Mouse (Mus musculus): ENCODE measurements around the gene Isyna1. TPM values are rescaled to one million over a fixed set of nuclear protein-coding genes. Genes with fewer than 3 reads are reported as not detected.
A peak's percentile ranks its signal among the peaks of the same experiment; 100 is the strongest.

Isyna1 gene
- 89.7 and 101 TPM in 2 replicates for total RNA-seq (2021)
- long read RNA-seq, transcript Isyna1-206 (10 exons, 1,916 nt), result minor isoform, 10 of 205 reads
- long read RNA-seq, transcript Isyna1-201 (11 exons, 1,836 nt), result major isoform, 152 of 205 reads
- long read RNA-seq, transcript Isyna1-204 (10 exons, 1,914 nt), result minor isoform, 6 of 205 reads
- long read RNA-seq, partial matches to known transcripts, result 21 of 205 reads
- long read RNA-seq, other reads (novel, unspliced or antisense), result 16 of 205 reads

DNA sequence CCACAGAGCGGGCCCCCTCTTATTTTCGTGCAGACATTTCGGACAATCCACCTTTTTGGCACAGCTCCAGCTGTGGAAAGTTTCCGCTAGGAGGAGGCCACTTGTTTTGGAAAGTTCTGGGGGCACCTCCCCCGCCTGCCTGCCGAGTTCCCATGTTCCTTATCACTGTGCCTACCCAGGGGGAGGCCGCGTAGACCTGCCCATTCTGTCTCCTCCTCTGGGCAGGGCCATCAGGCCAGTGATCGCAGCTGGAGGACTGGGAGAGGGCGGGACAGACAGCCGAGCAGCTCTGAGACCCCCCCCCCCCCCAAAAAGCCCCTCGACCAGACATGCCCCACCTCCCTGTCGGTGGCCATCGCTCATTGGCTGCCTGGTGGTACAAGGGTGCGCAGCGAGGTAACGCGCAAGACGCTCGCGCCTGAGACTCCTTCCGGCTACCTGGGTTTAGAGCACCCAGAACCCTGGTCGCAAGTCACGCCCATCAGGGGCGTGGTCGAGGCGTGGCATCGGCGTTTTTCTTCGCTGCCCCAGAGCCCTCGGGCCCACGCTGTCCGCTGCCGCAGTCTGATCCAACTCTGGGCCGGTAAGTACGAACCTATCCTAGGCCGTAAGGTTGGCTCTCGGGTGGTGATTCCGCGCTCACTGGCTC lies at the start of gene Isyna1:
Isyna1 (plus strand) TSS at position 413 of the 649 bp plus-strand sequence.
- peak; percentile 90 for DNase-seq

DNA sequence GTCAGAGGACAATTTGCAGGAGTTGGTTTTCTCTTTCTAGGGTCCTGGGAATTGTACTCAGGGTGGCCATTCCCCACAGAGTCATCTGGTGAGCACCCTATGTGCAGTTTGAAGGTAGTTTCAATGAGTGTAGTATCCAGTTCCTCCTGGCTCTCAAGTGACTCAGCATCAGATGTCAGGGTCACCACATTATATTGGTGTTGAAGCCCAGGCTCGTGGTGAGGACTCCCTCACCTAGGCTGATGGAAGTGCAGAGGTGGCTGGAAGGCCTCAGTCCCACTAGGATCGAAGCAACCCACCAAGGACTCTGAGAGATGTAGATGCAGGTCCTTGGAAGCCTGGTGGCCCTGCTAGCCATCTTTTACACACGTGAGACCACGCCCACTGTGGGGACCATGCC lies 47.8 kb upstream of the Isyna1 start:
- DNase-seq, result no peak

DNA sequence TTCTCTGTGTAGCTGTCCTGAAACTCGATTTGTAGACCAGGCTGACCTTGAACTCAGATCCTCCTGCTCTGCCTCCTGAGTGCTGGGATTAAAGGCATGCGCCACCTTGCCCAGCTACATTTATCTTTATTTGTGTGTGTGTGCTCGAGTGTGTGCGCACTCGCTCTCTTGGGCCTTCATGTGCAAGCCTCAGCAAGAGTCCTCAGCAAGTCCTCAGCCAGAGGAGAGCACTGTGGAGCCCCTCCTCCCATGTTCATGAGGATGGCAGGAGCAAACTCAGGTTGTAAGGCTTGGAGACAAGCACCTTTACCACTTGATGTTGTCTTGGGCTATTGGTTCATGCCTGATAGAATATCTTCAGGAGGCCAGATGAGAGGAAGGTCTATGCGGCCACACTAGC lies 46.4 kb upstream of the Isyna1 start:
- no peak for DNase-seq

DNA sequence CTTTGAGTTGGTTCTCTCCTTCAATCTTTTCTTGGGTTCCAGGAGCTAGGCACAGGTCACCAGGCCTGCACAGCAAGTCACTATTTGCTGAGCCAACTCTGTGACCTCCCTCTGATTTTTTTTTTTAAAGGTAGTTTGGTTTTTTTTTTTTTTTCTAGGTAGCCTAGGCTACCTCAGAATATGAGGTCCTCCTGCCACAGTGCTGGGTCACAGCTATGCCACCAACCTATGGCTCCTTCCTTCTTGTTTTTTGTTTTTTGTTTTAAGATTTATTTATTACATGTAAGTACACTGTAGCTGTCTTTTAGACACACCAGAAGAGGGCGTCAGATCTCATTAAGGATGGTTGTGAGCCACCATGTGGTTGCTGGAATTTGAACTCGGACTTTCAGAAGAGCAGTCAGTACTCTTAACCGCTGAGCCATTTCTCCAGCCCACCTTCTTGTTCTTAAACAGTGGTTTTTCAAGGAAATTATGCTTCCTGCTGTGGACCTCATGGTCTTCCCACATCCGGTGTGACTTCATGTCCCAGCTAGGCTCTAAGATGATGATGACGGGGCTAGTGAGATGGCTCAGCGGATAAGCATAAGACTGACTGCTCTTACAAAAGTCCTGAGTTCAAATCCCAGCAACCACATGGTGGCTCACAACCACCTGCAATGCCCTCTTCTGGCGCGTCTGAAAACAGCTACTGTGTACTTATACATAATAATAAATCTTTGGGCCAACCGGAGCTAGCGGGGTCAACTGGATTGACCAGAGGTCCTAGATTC lies 44.6 kb upstream of the Isyna1 start:
- no peak for DNase-seq

DNA sequence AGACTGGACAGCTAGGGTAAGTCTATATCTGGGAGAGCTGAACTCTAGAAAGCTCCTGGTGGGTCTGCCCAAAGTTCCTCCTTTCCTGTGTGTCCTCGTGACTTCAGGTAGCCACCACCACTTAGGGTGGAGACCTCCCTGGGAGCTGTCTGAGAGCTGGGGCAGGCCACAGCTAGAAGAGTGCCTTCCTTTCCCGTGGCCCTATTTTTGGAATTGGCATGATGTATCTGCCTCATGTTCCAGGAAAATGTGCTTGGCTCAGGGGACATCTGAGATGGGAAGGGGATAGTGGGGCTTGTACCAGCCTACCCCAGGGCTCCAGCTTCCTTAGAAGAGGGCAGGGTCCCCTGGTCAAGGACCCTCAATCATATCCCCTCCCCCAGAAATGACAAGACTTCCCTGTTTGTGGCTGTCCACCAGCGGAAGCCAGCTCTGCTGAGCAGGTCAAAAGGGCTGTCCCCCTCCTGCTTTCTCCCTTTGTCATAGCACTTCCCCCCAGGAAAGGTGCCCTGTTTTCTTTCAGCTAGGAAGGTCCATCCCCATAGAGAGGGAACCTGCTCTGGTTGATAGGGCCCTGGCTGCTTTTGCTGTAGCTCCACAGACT lies 42.5 kb upstream of the Isyna1 start:
- DNase-seq, result no peak

DNA sequence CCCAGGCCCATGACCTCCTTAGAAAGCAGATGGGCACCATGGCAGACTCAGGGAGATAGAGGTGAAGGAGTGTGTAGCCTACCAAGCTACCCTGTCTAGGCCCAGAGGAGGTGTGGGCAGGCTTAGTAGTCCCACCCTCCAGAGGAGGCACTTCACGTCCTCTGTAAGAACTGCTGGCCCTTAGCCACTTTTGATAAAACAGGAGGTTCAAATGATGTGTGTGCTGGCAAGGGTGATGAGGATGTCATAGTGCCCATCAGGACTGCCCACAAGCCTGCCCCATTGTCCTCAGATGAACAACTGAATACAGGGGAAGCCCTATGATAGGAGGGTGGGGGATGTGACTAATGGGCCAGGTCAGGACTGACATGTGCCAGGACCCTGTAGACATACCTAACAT lies 41.3 kb upstream of the Isyna1 start:
- no peak for DNase-seq

DNA sequence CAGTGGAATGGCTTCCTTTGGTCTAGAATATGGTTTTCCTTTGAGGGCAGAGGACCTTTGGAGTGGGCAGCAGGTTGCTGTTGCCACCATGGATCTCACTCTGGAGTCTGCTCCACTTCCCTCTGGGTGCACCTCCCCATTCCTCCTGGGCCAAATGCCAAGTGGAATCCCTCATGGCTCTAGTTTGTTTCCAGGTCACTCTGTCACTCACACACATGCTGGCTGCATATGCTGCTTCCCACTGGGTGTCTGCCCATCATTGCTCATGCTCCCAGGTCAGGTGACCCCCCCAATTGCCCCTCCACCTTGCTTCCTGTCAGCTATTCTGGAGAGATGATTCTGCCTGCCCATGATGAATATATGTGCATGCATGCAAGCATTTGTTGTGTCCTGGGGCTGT lies 40.4 kb upstream of the Isyna1 start:
- peak; percentile 69 for DNase-seq

DNA sequence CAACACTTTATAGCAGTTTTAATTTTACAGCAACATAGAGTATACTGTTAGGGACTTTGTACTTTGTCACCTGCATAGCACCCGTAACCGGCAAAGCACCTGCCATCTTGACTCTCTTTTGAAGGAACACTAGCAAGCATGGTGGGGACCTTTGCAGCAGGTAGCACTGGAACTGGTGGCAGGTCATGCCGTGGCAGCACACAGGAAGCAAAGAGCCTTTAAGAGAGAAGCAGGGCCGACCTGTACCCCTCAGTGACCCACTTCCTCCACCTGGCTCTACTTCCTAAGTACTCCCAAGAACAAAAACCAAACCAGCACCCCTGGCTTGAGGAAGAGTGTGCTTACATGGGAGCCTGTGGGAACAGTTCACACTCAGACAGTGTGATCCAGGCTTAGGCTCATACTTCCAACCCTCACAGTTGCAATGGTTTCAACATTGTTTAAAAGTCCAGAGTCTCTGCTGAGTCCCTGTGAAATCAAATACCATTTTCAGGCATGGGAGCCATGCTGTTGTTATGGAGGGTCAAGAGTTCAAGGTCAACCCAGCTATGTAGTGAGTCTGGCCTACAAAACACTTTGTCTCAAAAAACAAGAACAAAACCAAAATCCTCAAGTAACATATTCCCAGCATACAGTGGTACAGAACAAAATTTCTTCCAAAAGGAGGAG lies 39.0 kb upstream of the Isyna1 start:
- no peak for DNase-seq

DNA sequence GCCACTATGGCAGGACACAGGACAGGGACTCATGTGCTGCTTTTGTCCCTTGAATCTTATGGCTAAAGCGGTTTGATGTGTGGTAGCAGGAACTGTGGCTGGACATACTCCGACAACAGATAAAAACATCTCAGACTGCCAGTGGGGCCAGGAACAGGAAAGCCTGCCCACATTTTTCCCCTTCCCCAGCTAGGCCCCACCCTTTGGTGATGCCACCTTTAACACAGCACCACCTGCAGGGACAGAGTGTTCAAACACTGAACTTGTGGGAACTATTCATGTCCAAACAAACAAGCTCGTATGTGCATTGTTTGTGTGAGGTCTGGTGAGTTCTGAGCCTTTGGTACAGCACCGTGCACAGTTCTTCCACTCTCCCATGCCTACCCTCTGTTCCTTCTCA lies 35.8 kb upstream of the Isyna1 start:
- DNase-seq, result no peak

DNA sequence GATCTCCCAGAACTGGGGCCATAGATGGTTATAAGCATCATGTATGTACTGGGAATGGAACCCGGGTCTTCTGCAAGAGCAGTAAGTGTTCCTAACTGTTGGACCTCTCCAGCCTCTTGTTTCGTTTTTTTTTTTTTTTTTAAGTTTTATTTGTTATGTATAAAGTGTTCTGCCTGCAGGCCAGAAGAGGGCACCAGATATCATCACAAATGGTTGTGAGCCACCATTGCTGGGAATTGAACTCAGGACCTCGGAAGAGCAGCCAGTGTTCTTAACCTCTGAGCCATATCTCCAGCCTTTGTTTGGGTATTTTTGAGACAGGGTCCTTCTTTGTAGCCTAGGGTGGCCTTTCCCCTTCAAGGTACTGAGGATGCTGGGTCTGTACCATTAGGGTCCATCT lies 35.2 kb upstream of the Isyna1 start:
- no peak for DNase-seq

DNA sequence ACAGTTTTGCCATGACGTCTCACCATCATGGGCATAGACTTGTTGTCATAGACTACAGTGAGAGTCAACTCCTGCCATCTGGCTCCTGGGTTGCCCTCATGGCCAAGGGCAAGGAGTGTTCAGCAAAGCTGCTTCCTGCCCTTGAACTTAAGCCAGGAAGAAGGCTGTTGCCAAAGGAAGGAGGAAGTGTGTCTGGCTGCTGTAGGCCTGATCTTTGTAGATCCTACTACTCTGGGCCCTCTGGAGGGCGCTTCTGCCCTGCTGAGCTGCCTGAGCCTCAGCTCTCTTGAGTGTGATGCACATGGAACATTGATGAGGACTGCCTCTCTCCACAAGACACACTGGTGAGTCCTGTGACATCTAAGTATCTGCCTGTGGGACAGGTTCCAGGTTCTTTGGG lies 34.1 kb upstream of the Isyna1 start:
- DNase-seq, result peak; percentile 57

DNA sequence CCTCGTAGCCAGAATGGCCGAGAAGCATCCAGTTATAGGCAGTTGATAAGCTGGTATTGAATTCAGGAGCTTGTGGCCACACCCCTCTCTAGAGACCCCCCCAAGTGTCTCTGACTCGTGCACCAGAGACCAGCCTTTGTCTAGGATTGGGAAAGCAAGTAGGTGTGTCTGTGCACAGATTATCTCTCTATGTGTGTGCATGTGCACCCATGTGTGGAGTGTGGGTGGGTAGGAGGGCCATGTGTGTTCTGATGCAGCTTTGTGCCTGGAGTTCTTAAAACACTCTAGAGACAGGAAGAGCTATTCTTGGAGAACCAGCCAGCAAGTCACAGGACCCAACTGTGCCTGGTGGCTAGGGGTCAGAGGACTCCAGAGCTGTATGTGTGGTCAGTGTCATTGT lies 33.6 kb upstream of the Isyna1 start:
- DNase-seq, result no peak

DNA sequence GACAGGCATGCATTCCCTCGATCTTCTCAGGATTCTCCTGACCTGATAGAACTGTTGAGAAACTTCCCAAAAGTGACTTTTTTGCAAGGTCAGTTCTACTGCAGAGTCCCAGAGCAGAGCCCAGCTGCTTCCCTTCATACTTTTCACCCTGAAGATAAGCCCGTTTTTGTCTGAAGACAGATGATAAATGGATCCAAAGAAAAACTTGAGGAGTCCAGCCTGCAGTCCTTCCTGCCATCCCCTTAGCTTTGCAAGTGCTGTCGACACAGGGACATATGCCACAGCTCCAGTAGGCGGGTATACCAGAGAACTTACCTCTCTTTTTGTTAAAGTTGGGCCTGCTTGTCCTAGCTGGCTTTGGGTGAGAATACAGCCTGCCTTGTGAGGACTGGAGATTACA lies 32.8 kb upstream of the Isyna1 start:
- DNase-seq, result no peak

DNA sequence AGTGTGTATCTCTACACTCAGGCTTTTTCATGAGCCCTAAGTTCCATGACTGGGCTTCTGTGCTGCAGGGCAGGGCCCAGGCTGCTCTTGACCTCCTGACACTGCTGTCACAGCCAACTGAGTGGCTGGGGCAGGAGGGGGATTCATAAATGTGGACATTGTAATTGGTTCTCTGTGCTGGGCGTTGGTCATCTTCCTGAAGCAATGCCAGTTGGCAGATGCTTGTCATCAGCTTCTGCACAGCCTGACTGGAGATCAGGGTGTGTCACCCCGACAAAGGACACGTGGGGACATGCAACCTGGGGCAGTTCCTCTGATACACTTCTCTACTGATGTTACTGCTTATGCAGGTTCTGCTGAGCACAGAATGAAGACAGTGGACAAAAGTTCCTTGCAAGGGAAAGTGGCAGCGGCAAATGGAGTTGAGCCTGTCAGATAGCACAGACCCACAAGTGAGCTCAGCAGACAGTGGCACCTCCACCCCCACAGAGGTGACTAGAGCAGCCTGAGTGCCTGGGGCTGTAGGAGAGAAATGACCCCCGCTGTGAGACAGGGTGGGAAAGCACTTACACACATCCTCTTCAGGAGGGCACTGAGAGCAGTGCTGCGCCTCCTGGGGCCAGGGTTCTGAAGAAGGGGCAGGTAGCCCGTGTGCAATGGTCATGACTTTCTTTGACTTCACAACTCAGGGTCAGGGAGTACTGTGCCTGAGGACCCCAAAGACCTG lies 32.2 kb upstream of the Isyna1 start:
- peak; percentile 65 for DNase-seq

DNA sequence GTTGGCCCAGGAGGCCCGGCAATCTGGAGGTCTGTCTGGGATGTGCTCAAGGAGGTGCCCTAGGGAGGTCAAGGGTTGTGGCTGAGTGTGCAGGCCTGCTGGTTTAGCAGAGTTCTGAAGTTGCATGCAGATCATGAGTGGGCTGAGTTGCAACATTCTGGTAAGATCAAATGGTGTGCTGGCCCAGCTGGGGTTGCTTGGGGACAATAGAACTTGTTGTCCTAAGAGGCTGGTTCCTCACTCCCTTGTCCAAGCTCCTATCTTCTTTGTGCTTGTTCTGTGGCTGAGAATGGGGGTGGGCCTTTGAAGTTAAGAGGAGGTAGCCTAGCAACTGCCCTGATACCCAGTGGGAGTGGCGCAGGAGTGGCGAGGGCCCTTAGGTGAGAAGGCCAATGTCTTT lies 31.4 kb upstream of the Isyna1 start:
- peak; percentile 28 for DNase-seq

DNA sequence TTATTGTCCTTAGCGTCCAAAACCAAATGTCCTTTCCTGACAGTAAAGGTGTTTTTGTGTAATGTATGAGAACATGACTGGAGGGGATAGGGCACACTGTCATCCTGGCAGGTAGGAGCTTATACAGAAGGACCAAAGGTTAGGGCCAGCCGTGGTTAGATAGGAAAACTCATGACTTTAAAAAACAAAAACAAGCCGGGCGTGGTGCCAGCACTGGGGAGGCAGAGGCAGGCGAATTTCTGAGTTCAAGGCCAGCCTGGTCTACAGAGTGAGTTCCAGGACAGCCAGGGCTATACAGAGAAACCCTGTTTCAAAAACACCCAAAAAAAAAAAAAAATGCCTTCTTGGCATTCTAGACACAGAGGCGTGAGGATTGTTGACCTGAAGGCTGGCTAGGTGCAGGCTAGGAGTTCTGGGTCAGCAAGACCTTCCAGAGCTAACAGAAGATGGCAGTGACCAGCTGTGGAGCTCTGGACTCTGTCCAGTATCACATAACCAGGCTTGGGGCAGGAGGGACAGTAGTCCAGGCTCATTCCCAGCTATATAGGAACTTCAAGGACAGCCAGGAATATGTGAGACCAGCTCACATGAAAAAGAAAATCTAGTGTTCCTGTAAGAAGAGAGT lies 30.3 kb upstream of the Isyna1 start:
- no peak for DNase-seq

DNA sequence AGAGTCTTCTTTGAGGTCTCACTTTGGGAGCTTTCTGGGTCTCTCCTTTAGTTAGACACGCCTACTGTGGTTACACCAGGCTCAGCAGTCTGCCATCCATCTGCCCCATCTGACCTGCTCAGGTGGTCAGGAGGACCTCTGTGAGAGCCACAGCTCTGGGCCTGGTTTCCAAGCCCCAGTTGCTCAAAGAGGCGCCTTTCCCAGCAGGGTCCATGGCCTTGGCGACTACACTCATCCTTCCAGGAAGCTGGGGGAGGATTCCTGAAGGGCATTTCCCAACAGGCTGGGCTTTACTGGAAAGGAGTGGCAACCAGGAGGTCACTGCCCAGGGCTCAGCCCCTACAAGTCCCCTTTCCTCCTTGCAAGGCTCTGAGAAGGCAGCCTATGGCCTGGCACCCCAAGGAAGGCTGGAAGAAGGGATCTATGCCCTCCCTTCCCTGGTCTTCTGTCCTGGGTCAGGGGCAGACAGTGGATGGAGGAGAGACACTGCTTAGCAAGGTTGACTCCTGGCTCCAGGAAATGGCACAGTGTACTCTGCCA lies 29.4 kb upstream of the Isyna1 start:
- peak; percentile 27 for DNase-seq

DNA sequence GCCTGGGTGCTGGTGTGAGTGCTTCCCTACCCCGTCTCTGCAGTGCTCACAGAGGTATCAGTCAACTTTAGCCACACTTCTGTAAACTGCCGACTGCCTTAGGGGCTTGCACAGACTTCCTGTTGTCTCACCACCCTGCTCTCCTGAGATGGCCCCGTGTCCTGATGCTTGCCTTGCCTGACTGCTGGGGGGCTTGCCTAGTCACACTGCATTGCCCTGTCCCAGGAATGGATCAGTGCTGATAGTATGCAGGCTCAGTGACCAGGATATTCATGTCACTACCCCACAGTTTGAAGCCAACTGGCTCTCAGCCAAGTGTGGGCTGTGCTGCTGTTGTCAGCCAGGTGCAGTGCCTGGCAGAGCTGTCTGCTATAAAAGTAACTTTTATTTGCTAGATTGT lies 28.6 kb upstream of the Isyna1 start:
- DNase-seq, result peak; percentile 39

DNA sequence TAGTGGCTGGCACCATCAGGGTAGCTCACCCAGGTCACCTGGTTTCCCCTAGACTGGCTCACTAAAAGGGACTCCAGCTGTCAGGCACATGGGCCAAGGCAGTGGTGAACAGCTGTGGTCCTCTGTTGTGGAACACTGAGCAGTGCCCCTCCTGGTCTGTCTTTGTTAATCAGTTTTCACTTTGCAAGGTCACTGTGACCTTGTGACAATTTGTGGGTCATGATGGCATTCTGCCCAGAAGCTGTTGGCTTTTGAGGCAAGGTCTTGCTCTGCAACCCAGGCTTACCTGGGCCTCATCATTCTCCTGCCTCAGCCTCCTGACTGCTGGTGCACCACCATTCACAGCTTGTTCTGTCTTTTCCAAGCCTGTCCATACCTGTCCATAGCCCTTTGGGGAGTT lies 23.8 kb upstream of the Isyna1 start:
- no peak for DNase-seq

DNA sequence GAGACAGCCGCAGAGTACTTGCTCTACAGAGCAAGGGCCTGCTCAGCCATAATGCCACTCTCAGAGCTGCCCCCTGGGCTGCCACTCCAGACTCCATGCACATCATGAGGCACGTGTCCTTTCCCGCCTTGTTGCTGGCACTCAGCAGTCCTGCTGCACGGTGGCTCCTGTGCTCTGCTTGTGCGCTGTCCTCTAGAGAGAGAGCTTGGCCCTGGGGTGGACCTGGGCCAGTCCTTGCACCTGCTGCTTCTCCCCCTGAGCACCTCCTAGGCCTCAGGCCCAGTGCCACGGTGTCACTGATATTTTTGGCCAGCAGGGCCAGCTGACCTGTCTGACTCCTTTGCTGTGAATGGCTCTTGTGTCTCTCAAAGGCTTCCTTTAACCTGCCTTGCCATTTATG lies 23.2 kb upstream of the Isyna1 start:
- no peak for DNase-seq

DNA sequence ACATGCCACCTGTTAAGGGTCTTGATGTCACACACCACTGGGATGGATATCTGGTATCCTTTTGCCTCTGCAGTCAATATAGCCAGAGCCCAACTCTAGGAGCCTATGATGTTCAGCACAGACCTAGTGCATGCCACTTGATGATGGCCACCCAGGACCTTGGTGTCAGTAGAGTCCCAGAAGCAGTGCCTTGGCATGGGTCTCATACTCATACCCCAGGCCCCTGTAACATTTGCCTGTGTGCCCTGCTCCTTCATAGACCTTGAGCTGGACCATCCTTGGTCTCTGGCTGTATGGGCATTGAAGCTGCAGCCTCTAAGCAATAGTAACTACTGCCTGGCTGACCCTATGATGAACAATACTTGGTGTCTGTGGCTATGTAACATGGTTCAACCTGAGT lies 19.9 kb upstream of the Isyna1 start:
- DNase-seq, result no peak

All from adrenal gland, postnatal 25 days (tissue).